21 mouse cellular contexts compared by ENCODE assay signal in genomic region chr12:8657629-8658366, GRCm38 (mm10). TPM values are rescaled to one million over a fixed set of nuclear protein-coding genes. Genes with fewer than 3 reads are reported as not detected.
"Had no signal": no experiment of that assay in that cellular context is flagged by ENCODE, and none has a peak within 500 bp of the region (broad histone marks: within the 10 kb centered on the region; RNA-seq: fewer than 3 reads in every experiment).

No protein-coding gene starts in this region.

- H3K36me3 ChIP-seq: midbrain, embryonic 10.5 days; midbrain, embryonic 13.5 days; neural tube, embryonic 13.5 days; neural tube, embryonic 15.5 days had no signal

- H3K4me1 ChIP-seq: midbrain, embryonic 10.5 days; midbrain, embryonic 13.5 days; neural tube, embryonic 13.5 days; neural tube, embryonic 15.5 days had no signal

- H3K4me3 ChIP-seq: midbrain, embryonic 10.5 days; midbrain, embryonic 13.5 days; myocyte; neural tube, embryonic 13.5 days; neural tube, embryonic 15.5 days had no signal

- ATAC-seq: midbrain, embryonic 13.5 days; midbrain, embryonic 16.5 days had no signal

- H3K9ac ChIP-seq: lung, embryonic 14.5 days; midbrain, embryonic 13.5 days; neural tube, embryonic 13.5 days; neural tube, embryonic 15.5 days had no signal

- H3K27me3 ChIP-seq: midbrain, embryonic 13.5 days; neural tube, embryonic 13.5 days; neural tube, embryonic 15.5 days had no signal

- H3K27ac ChIP-seq: midbrain, embryonic 10.5 days; midbrain, embryonic 13.5 days; neural tube, embryonic 13.5 days; neural tube, embryonic 15.5 days had no signal

- H3K9me3 ChIP-seq: midbrain, embryonic 10.5 days; midbrain, embryonic 13.5 days; neural tube, embryonic 13.5 days; neural tube, embryonic 15.5 days had no signal

- H3K4me2 ChIP-seq: lung, embryonic 14.5 days; midbrain, embryonic 13.5 days; neural tube, embryonic 13.5 days; neural tube, embryonic 15.5 days had no signal

- DNase-seq: lung, adult 18-20 months; lung, embryonic 14.5 days; lung, postnatal 10 days; lung, postnatal 4 days; retina, postnatal 1 day; right cerebral cortex, adult 18-20 months; right cerebral cortex, postnatal 25 days; right cerebral cortex, postnatal 4 days; spleen, adult 18-20 months; thymus, adult 18-20 months; thymus, postnatal 14 days; thymus, postnatal 36 days had no signal

RNA-seq across cellular contexts. Expression of gene Slc7a15, which starts 58.9 kb away (rescaled TPM):
- polyA plus RNA-seq: lung, embryonic 14.5 days; lung, embryonic 16.5 days; midbrain, embryonic 10.5 days; midbrain, embryonic 13.5 days; midbrain, embryonic 16.5 days; neural tube, embryonic 11.5 days; neural tube, embryonic 13.5 days; neural tube, embryonic 15.5 days; stomach, embryonic 14.5 days had no signal
